Mouse (Mus musculus) liver, embryonic 14.5 days (tissue): ENCODE results near the gene Gm15262. TPM values are rescaled to one million over a fixed set of nuclear protein-coding genes. Genes with fewer than 3 reads are reported as not detected.

Source experiments
- ATAC-seq: fragments of 200-750 bp; cut with Nextera tagmentation; 2 replicates; pipeline ENCODE4 v1.8.0; 2017; ENCODE audit warnings: moderate number of reproducible peaks, mild to moderate bottlenecking, moderate library complexity; ENCODE audit not compliant: insufficient read depth
- DNase-seq, 3 experiments: peaks; one replicate each; pipeline ENCODE4 v3.0.0-alpha.2; 2012 to 2013; ENCODE audit warnings: low read depth in 3 of 3, low spot score in 3 of 3
- H3K27ac ChIP-seq: fragments of 300-500 bp; sonication (generic); 2 replicates; pipeline ENCODE4 v1.5.1; 2014; ENCODE audit warnings: moderate library complexity, mild to moderate bottlenecking, control low read depth, inconsistent platforms
- H3K27me3 ChIP-seq: fragments of 300-500 bp; sonication (generic); 2 replicates; pipeline ENCODE4 v1.6.1; 2014; ENCODE audit warnings: mild to moderate bottlenecking, low read length, moderate library complexity; ENCODE audit not compliant: control insufficient read depth, insufficient read depth
- H3K36me3 ChIP-seq: fragments of 300-500 bp; sonication (generic); replicated peaks from 2 replicates; pipeline ENCODE4 v1.6.1; 2014; ENCODE audit warnings: low read depth; ENCODE audit not compliant: control insufficient read depth, insufficient read depth
- H3K4me1 ChIP-seq, 2 experiments: fragments of 200-500 bp in 1 of 2; fragments of 300-500 bp in 1 of 2; sonication (generic) in 1 of 2; replicated peaks; 2 replicates each; pipeline ENCODE4 v1.6.1; 2012 to 2014; ENCODE audit warnings: antibody characterized with exemption in 1 of 2, inconsistent platforms in 1 of 2, low read length in 1 of 2; ENCODE audit not compliant: control insufficient read depth in 2 of 2, insufficient read depth in 2 of 2
- H3K4me2 ChIP-seq: fragments of 300-500 bp; sonication (generic); 2 replicates; pipeline ENCODE4 v1.6.1; 2014; ENCODE audit warnings: low read depth, mild to moderate bottlenecking, control low read depth, moderate library complexity
- H3K4me3 ChIP-seq, 2 experiments: fragments of 200-500 bp in 1 of 2; fragments of 300-500 bp in 1 of 2; sonication (generic) in 1 of 2; 2 replicates each; pipeline ENCODE4 v1.5.1; 2012 to 2014; ENCODE audit warnings: low read depth in 2 of 2, low read length in 2 of 2, mild to moderate bottlenecking in 2 of 2, control low read depth in 1 of 2, inconsistent platforms in 1 of 2, moderate library complexity in 1 of 2; ENCODE audit not compliant: insufficient read depth in 1 of 2
- H3K9ac ChIP-seq: fragments of 300-500 bp; sonication (generic); replicated peaks from 2 replicates; pipeline ENCODE4 v1.6.1; 2014; ENCODE audit warnings: mild to moderate bottlenecking, control low read depth, moderate library complexity
- H3K9me3 ChIP-seq: fragments of 300-500 bp; sonication (generic); 2 replicates; pipeline ENCODE4 v1.6.1; 2016; ENCODE audit warnings: low read length, mixed read lengths; ENCODE audit not compliant: control insufficient read depth
- CTCF ChIP-seq: IDR thresholded peaks from 2 replicates; pipeline ENCODE4 v1.5.1; 2016; ENCODE audit warnings: antibody characterized with exemption, low read depth, control low read depth
- EP300 ChIP-seq: IDR thresholded peaks from 2 replicates; pipeline ENCODE4 v1.6.1; 2016; ENCODE audit warnings: antibody characterized with exemption, low read depth
- WGBS: fragments of 180-500 bp; shearing (Covaris S2); extraction: QIAGEN DNeasy Blood & Tissue Kit; methylation state at CpG from one replicate; pipeline ENCODE4 v1.1.7; 2014; ENCODE audit not compliant: insufficient replicate concordance; 5-methylcytosine and 5-hydroxymethylcytosine counted together
- polyA plus RNA-seq, 2 experiments: library from polyadenylated mRNA; depleted of rRNA in 1 of 2; stranded (reverse) in 1 of 2; unstranded in 1 of 2; fragments of >200 nt; fragmentation: Nextera tagmentation in 1 of 2; extraction: Ambion mirVana in 1 of 2; gene quantifications; 2 replicates each; pipeline versions ENCODE4 v1.2.1 to v1.2.3; 2012 to 2014

Gm15262 gene
- polyA plus RNA-seq, 2 experiments, result not detected

GRCm38 (mm10) chrX:161385791-161386190 lies 98.5 kb downstream of the Gm15262 start:
- H3K27me3 ChIP-seq, result no peaks in the 10 kb centered on the region
- no peak overlapping the region for H3K27ac ChIP-seq
- TF ChIP-seq CTCF (peak; percentile 84), EP300 (no peak)
- ATAC-seq, result no peak
- no peaks in the 10 kb centered on the region for H3K9me3 ChIP-seq
- no peak overlapping the region for H3K4me2 ChIP-seq
- DNase-seq, result no peak
- no peak overlapping the region for H3K4me3 ChIP-seq
- no peaks in the 10 kb centered on the region for H3K36me3 ChIP-seq
- 38% methylated on average over 8 of the region's 8 CpGs for WGBS
- no peaks in the 10 kb centered on the region for H3K4me1 ChIP-seq
- no peak overlapping the region for H3K9ac ChIP-seq

DNA sequence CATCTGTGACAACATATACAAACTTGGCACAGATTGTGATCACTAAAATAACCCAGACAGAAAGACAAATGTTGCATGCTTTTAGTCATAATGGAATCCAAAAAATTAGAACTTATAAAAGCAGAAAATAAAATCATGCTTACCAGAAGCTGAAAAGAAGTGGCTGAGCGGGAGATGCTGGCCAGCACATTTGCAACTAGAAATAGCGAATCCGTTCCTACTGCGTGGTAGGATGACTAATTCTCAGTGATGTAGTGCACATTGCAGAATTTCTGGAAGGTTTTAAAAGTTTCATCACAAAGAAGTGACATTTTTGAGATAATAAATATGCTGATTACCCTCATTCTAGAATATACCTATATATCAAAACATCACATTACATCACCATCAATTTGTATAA lies 100.7 kb downstream of the Gm15262 start:
- H3K9me3 ChIP-seq, result no peaks in the 10 kb centered on the region
- ATAC-seq, result no peak
- 74% methylated on average over 4 of the region's 4 CpGs for WGBS
- no peaks in the 10 kb centered on the region for H3K27me3 ChIP-seq
- TF ChIP-seq EP300 (no peak), CTCF (no peak)
- H3K36me3 ChIP-seq, result no peaks in the 10 kb centered on the region
- no peaks in the 10 kb centered on the region for H3K4me1 ChIP-seq
- no peak overlapping the region for H3K9ac ChIP-seq
- H3K4me2 ChIP-seq, result no peak overlapping the region
- H3K4me3 ChIP-seq, result no peak overlapping the region
- DNase-seq, result no peak
- H3K27ac ChIP-seq, result no peak overlapping the region

DNA sequence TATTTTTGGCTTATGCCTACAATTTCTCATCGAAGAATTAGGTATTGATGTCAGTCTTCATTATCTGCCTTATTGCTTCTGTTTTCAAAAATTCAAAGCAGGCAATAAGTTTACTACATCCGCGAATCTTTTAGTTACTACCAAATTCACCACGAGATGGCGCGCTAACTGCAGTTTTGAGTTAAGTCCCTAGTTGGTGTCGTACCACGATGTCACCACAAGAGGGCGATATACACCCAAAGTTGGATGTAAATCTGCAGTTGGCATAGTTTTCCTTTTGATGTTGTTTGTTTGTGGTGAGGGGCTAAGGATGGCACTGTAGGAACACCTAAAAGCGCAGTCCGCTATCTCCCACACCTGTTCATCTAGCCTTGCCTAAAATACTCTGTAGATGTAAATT lies 111.9 kb downstream of the Gm15262 start:
- H3K9me3 ChIP-seq, result no peaks in the 10 kb centered on the region
- no peaks in the 10 kb centered on the region for H3K27me3 ChIP-seq
- no peak for ATAC-seq
- H3K4me1 ChIP-seq, result no peaks in the 10 kb centered on the region
- H3K9ac ChIP-seq, result no peak overlapping the region
- WGBS, result 20% methylated on average over 11 of the region's 11 CpGs
- peak; percentile 87 for TF ChIP-seq CTCF
- no peak for TF ChIP-seq EP300
- H3K36me3 ChIP-seq, result no peaks in the 10 kb centered on the region
- H3K27ac ChIP-seq, result no peak overlapping the region
- no peak overlapping the region for H3K4me3 ChIP-seq
- H3K4me2 ChIP-seq, result no peak overlapping the region
- peak; percentile 48 to 49 (median 49) for DNase-seq

DNA sequence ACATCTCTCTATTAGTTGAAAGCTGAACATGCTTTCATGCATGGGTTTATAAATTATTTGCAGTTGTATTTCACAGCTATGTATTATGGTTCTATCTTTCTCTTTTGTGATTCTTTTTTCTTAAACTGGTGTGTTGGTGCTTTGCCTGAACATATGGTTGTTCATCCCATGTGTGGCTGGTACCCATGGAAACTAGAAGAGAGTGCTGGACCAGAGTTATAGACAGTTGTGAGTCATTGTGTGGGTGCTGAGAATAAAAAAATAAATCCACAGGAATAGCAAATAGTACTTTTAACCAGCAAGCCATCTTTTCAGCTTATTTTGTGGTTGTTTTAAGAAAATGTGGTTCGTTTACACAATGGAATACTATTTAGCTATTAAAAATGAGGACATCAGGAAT lies 123.9 kb downstream of the Gm15262 start:
- H3K4me3 ChIP-seq, result no peak overlapping the region
- no peak overlapping the region for H3K9ac ChIP-seq
- ATAC-seq (no peak), DNase-seq (no peak)
- TF ChIP-seq CTCF (no peak), EP300 (no peak)
- no peaks in the 10 kb centered on the region for H3K27me3 ChIP-seq
- H3K9me3 ChIP-seq, result no peaks in the 10 kb centered on the region
- H3K4me1 ChIP-seq, result no peaks in the 10 kb centered on the region
- no peaks in the 10 kb centered on the region for H3K36me3 ChIP-seq
- 24% methylated on average over 1 of the region's 1 CpGs for WGBS
- no peak overlapping the region for H3K4me2 ChIP-seq
- no peak overlapping the region for H3K27ac ChIP-seq

Other genes starting within 250 kb of the Gm15262 start
- gene Scml2, start 170.3 kb upstream of the Gm15262 start, polyA plus RNA-seq (2012; rRNA removed), result 0.44 and 0.67 TPM in 2 replicates
- 0.38 and 0.71 TPM in 2 replicates for gene Scml2, start 170.3 kb upstream of the Gm15262 start, polyA plus RNA-seq (2014; fragmentation: Nextera tagmentation; extraction: Ambion mirVana)